Mouse (Mus musculus): ENCODE measurements at regions not wholly inside any gene's neighbourhood (a gene's known extent, or its start where the extent isn't known, plus 50 kb on each side); places are given as distances from the start of the nearest gene placed in this dataset.

DNA sequence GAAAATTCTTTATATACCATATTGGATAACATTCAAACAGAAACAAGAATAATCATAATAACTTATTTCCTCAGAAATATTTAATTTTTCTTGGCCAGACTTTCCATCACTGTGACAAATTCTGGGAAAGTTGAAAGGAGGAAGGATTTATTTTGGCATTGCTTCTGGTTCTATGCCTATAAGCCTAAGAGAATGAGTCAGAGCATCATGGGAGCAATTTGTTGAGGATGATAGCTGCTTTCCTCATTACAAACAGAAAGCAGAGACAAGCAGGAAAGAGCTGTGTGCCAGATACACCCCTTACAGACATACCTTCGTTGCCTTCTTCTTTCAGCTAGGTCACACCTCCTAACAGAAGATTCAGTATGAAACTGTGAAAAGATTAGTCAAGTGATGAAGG lies 115.3 kb downstream of the Rgs21 start:
- in situ Hi-C loops (cut with MboI; ENCODE audit: low sequenced_read_pairs), result no loop called here

DNA sequence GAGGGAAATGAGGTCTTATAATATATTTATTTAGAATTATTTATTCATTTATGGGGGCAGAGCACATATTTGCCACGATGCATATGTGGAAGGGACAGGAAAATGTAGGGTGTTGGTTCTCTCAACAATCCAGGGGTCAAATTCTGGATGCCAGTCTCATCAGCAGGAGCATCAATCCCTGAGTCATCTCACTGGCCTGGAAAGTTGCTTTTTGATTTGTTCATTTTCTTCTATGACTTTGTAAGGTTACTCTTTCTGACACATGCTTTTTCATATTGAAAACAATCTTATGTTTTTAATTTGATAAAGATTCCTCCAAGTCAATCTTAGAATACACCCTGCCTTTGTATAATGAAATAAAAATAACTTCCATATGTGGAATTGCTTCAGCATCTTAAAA lies 115.7 kb downstream of the Rgs21 start:
- in situ Hi-C loops (cut with MboI; ENCODE audit: low sequenced_read_pairs), result no loop called here

DNA sequence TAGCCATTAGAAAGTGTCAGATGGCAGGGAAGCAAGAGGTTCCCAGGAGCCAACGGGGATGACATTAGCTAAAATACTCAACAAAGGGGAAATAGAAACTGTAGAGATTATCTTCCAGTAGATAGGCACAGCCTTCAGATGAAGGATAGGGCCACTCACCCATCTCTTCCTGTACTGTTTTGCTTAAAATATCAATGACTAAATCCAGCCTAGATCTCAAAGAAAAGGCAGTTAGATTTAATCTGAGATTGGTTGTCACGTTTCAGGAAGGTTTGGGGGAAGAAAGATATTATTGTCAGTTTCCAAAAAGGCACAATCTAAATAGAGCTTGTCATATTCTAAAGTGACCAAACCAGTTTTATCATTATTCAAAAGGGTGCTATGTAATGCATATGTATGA lies 130.8 kb downstream of the Rgs21 start:
- in situ Hi-C loops (cut with MboI; ENCODE audit: low sequenced_read_pairs), result no loop called here

DNA sequence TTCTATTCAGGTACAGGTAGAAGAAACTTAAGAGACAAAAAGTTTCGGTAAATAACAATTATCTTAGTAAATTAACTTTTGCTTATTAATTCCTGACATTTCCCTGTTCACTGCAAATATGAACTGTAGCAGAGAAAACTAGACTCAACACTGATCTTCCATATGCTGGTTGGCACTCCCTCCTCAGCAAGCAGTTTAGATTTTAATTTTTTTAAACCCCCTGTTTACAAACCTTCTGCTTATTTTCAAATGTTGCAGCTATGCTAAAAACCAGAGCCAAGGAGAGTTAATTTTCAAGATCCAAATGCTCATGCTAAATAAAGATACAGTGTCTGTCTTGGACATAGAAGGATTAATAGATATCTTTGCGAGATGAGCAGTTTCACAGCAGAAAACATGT lies 134.7 kb downstream of the Rgs21 start:
- in situ Hi-C loops (cut with MboI; ENCODE audit: low sequenced_read_pairs), result no loop called here

- in situ Hi-C loops (cut with MboI; ENCODE audit: low sequenced_read_pairs), result no loop called here
Measured at GRCm38 (mm10) chr1:144431535-144432276, 135.8 kb downstream of the Rgs21 start.

GRCm38 (mm10) chr1:144421374-144421773 lies 146.1 kb downstream of the Rgs21 start:
- in situ Hi-C loops (cut with MboI; ENCODE audit: low sequenced_read_pairs), result no loop called here

- in situ Hi-C loops (cut with MboI; ENCODE audit: low sequenced_read_pairs), result no loop called here
Measured at GRCm38 (mm10) chr1:144406387-144407383, 157.6 kb upstream of the Rgs1 start.

- in situ Hi-C loops (cut with MboI; ENCODE audit: low sequenced_read_pairs), result no loop called here
Measured at GRCm38 (mm10) chr1:144405724-144406123, 156.7 kb upstream of the Rgs1 start.

- in situ Hi-C loops (cut with MboI; ENCODE audit: low sequenced_read_pairs), result no loop called here
Measured at GRCm38 (mm10) chr1:144405031-144405430, 156.0 kb upstream of the Rgs1 start.

DNA sequence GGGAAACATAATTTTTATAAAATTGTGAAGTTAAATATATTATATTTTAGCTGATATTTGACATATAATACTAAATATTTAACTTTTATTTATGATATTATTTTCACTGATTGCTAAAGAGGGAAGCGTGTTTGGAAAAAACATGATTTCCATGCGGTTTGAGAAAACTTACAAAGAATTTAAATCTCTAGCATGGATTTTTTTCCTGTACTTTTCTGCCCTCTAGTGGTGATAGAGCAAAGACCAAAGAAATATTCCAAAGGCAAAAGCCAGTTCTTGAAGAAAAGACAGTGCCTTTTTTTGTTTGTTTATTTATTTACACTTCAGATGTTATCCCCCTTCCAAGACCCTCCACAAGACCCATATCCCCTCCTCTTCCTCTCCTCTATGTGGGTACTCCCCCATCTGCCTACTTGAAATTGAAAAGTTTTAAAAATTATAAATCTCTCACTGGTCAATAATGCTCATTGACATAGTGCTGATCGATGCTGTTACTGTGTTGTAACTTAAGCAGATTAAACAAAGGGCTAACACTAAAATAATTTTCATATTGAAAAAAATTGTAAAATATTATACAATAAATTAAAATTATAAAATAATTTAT lies 131.1 kb upstream of the Rgs1 start:
- in situ Hi-C loops (cut with MboI; ENCODE audit: low sequenced_read_pairs), result loop anchor here (10.0 kb wide), 3 partner anchors 135 to 565 kb away; partner anchors contain the start of gene Rgs1

DNA sequence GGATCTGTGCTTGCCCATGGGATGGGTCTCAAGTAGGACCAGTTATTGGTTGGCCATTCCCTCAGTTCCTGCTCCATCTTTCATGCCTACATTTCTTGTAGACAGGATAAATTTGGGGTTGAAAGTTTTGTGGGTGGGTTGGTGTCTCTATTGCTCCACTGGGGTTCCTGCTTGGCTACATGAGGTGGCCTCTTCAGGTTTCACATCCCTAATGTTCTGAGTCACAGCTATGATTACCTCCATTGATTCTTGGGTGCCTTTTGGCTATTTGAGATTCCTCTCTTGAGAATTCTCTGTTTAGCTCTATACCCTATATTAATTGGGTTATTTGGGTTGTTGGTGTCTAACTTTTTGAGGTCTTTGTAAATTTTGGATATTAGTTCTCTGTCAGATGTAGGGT lies 125.1 kb upstream of the Rgs1 start:
- in situ Hi-C loops (cut with MboI; ENCODE audit: low sequenced_read_pairs), result loop anchor here (10.0 kb wide), 3 partner anchors 129 to 559 kb away; partner anchors contain the start of gene Rgs1

DNA sequence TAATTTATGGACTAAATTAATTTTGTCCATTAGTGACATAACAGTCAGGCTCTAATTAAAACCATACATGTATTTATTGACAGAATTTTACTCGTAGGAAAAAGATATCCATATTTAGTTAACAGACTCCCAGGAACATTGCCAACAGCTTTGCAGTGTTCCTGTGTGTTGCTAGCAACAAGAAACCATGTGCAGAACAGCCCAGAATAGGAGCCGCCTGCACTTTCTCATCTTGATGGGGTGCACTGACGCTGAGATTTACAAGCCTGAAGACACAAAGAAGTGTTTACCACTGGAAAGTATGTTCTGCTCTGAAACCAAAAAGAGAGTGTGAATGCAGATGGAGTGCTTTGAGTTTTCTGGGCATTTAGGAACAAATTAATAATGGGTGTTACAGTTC lies 118.5 kb upstream of the Rgs1 start:
- in situ Hi-C loops (cut with MboI; ENCODE audit: low sequenced_read_pairs), result no loop called here

DNA sequence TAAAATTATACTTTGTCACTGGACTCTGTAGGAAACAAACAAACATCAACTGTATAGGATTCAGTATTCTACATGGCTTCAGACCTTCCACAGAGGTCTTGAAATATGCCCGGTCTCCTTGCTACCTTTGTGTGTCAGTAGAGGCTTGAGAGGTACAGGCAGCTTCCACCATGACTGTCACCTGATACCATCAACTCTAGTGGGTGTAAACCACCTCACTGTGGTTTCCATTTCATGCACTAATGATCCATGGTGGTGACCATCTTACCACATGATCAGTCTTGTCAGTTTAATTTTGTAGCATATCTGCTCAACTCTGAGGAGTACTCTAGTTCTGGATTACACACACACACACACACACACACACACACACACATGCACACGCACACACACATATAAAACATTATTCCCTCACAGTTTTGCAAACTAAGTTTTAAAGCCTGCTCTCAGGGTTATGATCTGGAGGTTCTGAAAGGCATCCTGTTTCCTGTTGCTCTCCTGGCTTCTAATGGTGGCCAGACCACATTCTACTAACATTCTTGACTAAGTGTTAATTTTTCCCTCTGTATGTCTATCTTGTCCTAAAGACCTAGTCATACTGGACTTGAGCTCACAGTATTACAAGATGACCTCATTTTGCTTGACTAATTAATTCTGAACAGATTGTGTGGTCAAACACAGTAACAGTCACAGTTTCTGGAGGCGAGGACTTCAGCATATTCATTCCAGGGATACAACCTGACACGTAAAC lies 106.7 kb upstream of the Rgs1 start:
- in situ Hi-C loops (cut with MboI; ENCODE audit: low sequenced_read_pairs), result no loop called here

DNA sequence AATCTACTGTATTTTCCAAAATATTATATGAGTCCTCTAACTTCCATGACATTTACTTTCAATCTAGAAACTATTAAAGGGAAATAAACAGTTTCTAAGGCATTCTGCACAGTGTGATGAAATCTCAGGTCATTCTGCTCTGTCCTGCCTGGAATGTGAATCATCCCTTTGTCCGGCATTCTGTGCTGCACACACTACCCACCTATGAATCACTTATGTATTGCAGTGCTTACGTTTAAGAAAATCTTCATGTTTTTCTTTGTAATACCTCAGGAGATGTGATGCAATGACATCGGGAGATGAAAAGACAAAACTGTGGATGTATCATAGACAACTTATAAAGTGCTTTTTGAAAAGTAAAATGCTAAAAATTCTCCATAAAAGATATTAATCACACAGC lies 106.0 kb upstream of the Rgs1 start:
- in situ Hi-C loops (cut with MboI; ENCODE audit: low sequenced_read_pairs), result no loop called here

DNA sequence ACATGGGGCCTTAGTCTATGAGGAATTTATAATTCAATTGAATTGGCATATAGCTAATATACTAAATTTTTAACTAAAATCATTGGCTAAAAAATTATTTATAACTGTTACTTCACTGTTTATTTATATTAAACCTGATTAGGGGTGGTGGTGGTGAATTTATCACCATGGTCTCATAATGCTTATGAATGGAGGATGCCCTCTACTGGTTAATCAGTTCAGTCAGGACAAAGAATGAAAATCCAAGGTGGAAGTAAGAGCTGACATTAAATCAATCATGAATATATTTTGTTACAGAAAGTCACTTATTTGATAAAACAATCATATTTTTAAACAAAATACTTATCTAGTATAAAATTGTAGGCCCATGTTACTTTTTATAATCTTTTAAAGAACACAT lies 104.3 kb upstream of the Rgs1 start:
- in situ Hi-C loops (cut with MboI; ENCODE audit: low sequenced_read_pairs), result no loop called here

GRCm38 (mm10) chr1:144343820-144344219 lies 94.8 kb upstream of the Rgs1 start:
- in situ Hi-C loops (cut with MboI; ENCODE audit: low sequenced_read_pairs), result no loop called here

- in situ Hi-C loops (cut with MboI; ENCODE audit: low sequenced_read_pairs), result no loop called here
Measured at GRCm38 (mm10) chr1:144343299-144343698, 94.3 kb upstream of the Rgs1 start.

- in situ Hi-C loops (cut with MboI; ENCODE audit: low sequenced_read_pairs), result no loop called here
Measured at GRCm38 (mm10) chr1:144337572-144337971, 88.5 kb upstream of the Rgs1 start.

DNA sequence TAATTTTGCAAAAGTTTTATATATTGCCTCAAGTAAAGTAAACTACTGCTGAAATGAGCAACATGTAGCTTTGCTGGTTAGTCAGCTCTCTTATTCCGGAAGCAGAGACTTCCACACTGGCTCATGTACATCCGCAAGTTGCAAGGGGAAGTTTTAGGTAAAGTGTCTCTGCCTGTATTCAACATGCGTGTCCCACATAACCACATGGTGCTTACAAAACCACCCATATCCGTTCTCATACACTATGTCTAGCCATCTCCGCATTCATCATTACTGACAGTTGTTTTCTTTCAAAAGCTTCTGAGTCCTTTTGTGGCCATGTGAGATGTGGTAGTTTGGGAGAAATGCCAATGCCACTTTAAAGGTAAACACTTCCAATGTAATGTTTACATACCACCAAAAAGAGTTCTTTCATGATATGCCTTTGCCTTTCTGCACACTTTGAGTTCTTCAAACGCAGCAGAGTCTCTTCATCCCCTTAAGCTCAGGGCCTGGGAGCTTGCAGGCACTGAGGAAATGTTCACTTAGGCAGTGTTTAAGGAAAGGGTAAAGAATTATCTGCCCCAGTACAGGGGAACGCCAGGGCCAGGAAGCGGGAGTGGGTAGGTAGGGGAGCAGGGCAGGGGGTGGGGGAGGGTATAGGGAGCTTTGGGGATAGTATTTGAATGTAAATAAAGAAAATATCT lies 81.5 kb upstream of the Rgs1 start:
- in situ Hi-C loops (cut with MboI; ENCODE audit: low sequenced_read_pairs), result no loop called here

DNA sequence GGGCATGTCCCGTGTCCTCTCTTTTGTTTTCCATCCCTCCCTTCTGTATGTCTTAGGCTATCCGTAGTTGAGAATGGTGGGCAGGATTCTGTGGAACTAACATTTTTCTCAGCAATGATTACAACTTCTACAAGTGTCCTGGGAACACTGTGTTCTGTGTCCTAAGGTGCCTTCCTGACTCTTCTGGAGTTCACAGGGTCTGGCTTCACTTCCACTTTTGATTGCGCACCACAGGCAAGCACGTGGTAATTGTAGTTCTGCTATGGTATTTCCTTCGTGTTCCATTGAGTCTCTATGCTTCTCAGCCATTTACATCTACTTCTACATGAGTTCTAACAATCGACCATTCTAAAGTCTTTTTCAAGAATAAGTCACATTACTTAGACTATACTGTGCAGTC lies 70.4 kb upstream of the Rgs1 start:
- in situ Hi-C loops (cut with MboI; ENCODE audit: low sequenced_read_pairs), result no loop called here
